Mouse (Mus musculus) gastrocnemius, postnatal 10 days (tissue): ENCODE results near the gene Mical1. TPM values are rescaled to one million over a fixed set of nuclear protein-coding genes. Genes with fewer than 3 reads are reported as not detected.

ENCODE experiments used
- DNase-seq: peaks from one replicate; pipeline ENCODE4 v3.0.0; 2021; ENCODE audit warnings: mixed read lengths
- long read RNA-seq, 2 experiments: library from polyadenylated mRNA; stranded (forward); transcript quantifications; one replicate each; pipeline ENCODE4 v2.0.0; 2021
- total RNA-seq, 2 experiments: library from RNA; stranded (reverse); gene quantifications; 2 replicates each; pipeline ENCODE4 v1.2.3; 2021

The Mical1 gene
- 10 to 100 TPM; 17.3 to 26.9 TPM for total RNA-seq
- long read RNA-seq, experiment 1, transcript Mical1-201 (24 exons, 3,563 nt) = major isoform, 10 of 35 reads
- long read RNA-seq, experiment 1, partial matches to known transcripts = 5 of 35 reads
- long read RNA-seq, experiment 1, other reads (novel, unspliced or antisense) = 20 of 35 reads
- long read RNA-seq, experiment 2, partial matches to known transcripts = 9 of 23 reads
- long read RNA-seq, experiment 2, other reads (novel, unspliced or antisense) = 10 of 23 reads

GRCm38 (mm10) chr10:41476171-41477017, at the start of gene Mical1:
Mical1 (plus strand) TSS chr10:41476314.
- peak; percentile 66 for DNase-seq

DNA sequence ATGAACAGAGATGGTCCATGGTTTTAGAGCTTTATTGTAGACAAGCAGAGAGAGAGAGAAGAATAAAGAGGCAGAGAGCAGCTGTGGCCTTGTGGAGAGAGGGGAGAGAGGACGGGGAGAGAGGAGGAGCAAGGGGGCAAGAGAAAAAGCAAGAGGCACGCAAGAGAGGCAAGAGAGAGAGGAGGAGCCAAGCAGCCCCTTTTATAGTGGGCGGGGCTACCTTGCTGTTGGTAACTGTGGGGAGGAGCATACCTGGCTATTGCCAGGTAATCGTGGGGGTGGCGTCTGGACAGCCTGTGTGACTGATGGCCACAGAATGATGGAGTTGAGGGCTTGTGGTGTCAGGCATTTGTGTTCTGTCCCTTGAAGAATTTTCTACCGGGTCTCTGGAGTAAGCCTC, 49.7 kb upstream of the Mical1 start:
- no peak for DNase-seq

GRCm38 (mm10) chr10:41434624-41435023, 41.5 kb upstream of the Mical1 start:
- peak; percentile 39 for DNase-seq

DNA sequence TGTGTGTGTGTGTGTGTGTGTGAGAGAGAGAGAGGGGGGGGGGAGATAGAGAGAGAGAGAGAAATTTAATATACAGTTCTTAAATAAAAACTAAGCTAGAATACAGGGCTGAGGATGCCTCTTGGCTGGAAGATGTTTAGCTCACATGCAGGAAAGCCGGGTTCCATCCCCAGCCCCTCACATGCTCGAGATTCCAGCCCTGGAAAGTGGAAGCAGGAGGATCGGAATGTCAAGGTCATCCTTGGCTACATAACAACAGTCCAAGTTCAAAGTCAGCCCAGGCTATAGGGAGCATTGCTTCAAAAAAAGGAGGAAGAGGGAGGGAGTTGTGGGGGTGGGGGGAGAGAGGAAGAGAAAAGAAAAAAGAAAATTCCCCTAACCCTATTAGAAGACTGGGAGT, 41.0 kb upstream of the Mical1 start:
- DNase-seq = no peak

DNA sequence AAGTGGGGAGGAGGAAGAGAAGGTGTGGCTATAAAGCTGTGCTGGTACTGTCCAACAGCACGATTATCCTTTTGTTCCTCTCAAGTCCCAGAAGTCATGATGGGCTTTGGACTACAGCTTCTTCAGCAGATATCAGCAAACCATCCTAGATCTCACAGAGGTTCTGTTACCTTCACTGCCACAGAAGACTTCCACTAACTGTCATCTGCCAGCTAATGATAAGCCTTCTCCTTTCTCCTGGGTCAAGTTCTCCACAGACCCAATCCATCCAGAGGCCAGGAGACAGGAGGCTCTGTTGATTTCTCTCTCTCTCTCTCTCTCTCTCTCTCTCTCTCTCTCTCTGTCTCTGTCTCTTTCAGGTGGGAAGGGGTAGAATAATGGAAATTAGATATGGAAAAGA, 27.9 kb upstream of the Mical1 start:
- no peak for DNase-seq

- no peak for DNase-seq
These were observed 26.4 kb upstream of the Mical1 start for GRCm38 (mm10) chr10:41449684-41450083.

GRCm38 (mm10) chr10:41450137-41450670, 25.9 kb upstream of the Mical1 start, which contains the start of gene Zbtb24:
Zbtb24 (plus strand) TSS chr10:41450383.
- DNase-seq = peak; percentile 96

GRCm38 (mm10) chr10:41450780-41451522, 25.2 kb upstream of the Mical1 start:
- no peak for DNase-seq

DNA sequence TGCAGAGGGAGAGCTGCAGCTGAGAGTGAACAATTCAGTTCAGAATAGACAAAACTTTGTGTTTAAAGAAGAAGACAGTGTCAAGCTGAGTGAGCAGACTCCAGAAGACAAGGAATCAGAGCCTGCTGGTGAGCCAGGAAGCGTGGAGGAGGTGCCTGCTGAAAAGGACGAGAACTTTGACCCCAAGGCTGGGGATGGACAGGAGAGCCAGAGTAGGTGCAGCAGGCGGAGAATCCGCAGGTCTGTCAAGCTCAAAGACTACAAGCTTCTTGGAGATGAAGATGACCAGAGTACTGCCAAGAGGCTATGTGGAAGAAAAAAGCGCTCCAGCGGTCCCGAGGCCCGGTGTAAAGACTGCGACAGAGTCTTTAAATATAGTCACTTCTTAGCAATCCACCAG, 24.5 kb upstream of the Mical1 start:
- DNase-seq = no peak

GRCm38 (mm10) chr10:41452791-41453190, 23.3 kb upstream of the Mical1 start:
- no peak for DNase-seq

DNA sequence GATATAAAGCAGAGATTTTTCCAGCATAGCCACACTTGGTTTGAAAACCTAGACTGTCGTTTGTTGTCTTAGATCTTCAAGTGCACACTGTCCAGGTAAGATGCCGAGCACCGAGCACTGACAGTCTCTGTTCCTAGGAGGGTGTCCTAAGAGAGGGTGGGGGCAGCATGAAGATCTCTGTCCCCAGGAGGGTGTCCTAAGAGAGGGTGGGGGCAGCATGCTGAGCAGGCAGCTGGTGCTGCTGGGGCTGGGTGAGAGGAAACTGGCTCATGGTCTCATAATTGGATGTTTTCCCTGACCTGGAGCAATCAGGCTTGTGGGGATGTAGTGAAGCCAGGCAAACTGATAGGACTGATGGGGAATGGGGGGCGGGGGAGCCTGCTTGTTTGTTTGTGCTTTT, 16.1 kb upstream of the Mical1 start:
- no peak for DNase-seq

- no peak for DNase-seq
These were observed 15.6 kb upstream of the Mical1 start for GRCm38 (mm10) chr10:41460501-41460900.

DNA sequence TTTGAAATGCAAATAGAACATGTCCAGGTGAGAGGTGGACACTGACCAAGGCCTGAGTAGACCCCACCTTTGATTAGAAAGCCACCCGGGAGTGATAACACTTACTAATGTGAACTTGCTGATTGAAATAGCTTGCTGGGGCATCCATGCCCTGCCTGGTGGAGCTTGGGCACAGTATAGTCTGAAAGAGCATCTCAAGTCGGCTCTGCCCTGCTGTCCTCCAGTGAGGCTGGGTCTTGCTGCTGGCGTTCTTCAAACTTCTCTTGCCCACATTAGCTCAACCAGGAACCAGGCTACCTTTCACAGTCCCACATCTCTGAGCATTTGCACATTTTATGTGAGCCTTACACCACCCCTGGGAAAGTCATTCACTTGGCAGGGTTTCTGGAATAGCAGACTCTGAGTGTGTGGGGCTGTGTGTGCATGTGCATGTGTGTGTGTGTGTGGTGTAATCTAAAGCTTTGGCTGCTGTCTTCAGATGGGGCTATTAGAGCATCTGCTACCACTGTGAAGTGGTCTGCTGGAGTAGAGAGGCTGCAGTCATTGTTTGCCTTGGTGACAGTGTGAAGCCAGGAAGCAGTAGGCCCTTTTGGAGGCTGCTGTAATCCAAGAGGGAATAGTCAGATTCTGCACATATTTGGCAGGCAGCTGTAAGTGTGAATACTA, 14.9 kb upstream of the Mical1 start:
- DNase-seq = no peak

DNA sequence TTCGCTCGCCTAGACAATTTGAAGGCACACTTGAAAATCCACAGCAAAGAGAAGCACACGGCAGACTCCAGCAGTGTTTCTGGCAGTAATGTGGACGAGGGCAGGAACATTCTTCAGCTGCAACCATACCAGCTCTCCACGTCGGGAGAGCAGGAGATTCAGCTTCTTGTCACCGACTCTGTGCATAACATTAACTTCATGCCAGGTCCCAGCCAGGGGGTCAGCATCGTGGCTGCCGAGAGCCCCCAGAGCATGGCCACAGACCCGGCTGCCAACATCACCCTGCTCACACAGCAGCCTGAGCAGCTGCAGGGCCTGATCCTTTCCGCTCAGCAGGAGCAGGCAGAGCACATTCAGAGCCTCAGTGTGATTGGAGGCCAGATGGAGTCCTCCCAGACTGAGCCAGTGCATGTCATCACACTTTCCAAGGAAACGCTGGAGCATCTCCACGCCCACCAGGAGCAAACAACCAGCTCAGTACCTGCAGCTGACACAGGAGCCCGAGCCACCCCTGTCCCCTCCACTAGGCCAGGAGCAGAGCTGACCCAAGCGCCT, 11.6 kb upstream of the Mical1 start:
- DNase-seq = no peak

- DNase-seq = no peak
These were observed 8.8 kb upstream of the Mical1 start for GRCm38 (mm10) chr10:41467325-41467724.

GRCm38 (mm10) chr10:41470693-41471092, 5.4 kb upstream of the Mical1 start:
- no peak for DNase-seq

DNA sequence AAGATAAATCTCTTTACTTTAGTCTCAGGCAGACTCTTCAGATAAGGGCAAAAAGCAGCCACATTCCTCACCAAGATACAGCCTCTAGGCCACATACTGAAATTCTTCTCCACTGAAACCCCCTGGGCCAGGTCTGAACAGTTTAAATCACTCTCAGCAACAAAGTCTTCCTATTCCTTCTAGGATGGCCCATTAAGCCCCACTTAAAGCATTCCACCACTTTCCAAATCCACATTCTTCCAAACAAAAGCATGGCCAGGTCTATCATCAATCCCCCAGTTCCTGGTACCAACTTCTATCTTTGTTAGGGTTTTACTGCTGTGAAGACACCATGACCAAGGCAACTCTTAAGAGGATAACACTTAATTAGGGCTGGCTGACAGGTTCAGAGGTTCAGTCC, 3.6 kb upstream of the Mical1 start:
- no peak for DNase-seq

DNA sequence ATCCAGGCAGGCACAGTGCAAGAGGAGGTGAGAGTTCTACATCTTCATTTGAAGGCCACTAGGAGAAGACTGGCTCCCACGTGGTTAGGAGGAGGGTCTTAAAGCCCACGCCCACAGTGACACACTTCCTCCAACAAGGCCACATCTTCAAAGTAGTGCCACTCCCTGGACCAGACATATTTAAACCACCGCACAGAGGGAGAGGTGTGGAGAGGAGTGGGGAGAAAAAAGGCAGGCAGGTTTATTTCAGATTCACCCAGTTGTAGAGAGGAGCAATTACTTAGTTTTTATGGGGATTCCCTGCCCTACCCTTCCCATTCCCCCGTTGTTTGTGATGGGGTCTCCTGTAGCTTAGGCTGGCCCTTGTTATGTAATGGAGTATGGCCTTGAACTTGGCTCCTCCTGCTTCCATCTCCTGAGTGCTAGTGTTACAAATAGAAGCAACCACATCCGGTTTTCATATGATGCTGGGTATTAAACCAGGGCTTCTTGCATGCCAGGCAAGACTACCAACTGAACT, 3.1 kb upstream of the Mical1 start:
- DNase-seq = no peak

DNA sequence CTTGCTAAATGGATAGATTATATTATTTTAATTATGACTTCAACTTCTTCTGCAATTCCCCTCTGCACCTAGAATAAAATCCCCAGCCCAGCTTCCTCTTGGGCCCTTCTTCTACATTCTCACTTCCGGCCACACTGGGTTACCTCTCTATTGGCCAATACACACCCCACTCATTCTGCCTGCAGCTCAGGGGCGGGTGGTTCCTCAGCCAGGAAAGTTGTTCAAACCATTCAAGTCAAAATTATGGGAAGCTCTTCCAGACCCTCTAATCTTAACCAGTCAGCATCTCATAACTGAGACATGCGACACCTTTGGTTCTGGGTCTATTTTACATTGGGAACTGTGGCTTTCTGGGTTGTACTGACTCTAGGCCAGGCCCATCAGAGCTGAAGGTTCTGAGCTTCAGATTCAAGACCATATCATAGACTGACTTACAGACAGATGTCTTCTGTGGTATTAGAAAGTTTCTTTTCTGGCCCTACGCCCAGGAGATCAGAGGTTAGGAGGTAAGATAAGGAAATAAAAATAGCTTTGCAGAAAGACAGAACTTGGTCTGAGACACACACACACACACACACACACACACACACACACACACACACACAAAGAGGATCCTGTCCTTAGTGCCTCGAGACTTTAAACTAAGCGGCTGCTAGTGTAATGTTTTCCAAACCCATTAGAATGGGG, 2.2 kb upstream of the Mical1 start:
- DNase-seq = no peak

DNA sequence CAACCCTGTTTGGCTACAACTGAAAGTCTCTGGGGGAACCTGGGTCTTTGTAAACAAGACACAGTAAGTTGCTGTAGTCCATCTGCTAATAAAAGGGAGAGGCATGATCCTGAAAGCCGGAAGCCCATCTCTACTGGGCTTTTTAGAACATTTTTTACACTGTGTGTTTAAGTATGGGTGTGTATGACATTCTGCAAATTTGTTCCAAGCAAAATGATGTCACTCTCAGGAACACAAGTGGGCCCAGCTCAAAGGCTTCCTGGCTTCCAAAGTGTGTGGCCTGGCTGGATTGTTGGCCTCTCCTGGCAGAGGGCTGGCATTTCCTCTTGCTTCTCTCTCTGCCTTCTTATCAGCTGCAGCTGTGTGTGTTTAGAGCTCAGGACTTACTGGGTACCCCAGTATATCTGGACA, 1.1 kb upstream of the Mical1 start:
- no peak for DNase-seq

- no peak for DNase-seq
These were observed 834 bp downstream of the Mical1 start for GRCm38 (mm10) chr10:41477018-41477277.
